In the genomic region with DNA sequence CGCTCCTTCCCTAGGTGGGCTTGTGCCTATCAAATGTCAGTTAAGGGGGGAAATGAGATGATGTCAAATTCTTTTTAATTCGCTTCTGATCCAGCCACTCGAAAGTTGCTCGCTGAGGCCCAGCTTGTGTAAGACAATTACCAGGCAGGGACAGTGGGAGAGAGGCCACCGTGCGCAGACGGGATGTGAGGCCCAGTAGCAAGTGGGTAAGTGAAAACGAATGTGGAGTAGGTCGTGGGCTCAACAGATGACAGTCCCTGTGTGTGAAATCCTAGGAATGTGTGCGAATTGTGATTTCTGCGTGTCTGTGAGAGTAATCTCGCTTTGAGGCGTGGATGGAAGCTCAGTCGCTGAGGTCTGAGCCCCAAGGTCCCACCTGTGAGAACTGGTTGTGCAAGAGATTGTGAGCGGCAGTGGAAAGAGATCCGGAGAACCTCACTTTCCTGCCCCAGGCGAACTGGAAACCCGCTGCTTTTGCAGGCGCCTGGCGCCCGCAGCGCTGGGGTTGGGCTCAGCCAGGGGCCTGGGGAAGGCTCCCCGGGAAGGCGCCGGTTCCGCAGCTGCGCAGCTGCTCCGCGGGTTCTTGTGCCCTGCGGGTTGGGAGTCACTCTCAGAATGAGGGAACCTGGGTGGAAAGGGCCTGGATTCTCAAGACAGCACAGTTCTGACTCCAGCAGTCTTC, we compare ENCODE assay signal across 14 mouse cellular contexts. TPM values are rescaled to one million over a fixed set of nuclear protein-coding genes. Genes with fewer than 3 reads are reported as not detected.
A peak's percentile ranks its signal among the peaks of the same experiment; 100 is the strongest.
DNase-seq lines count a peak whose midpoint lies in the region; ATAC-seq and TF ChIP-seq lines count a peak whose summit lies in the region.
"Had no signal": no experiment of that assay in that cellular context is flagged by ENCODE, and none has a peak within 500 bp of the region (broad histone marks: within the 10 kb centered on the region; RNA-seq: fewer than 3 reads in every experiment).

No protein-coding gene starts in this region.

- TF ChIP-seq CTCF in lung, embryonic 14.5 days (IDR thresholded peaks at IDR 0.05; ENCODE audit: low read depth): no peak

- TF ChIP-seq POLR2A in limb, embryonic 14.5 days (IDR thresholded peaks at IDR 0.05; ENCODE audit: borderline replicate concordance, extremely low read depth, insufficient read depth, insufficient read length): no peak

- peaks cover 97% of the 10 kb centered on the region for H3K27me3 ChIP-seq in heart, embryonic 10.5 days (ENCODE audit: insufficient read depth, poor library complexity, severe bottlenecking)
- peaks cover 98% of the 10 kb centered on the region for H3K27me3 ChIP-seq in lung, embryonic 14.5 days (ENCODE audit: insufficient read depth, low read length)
- peaks cover 98% of the 10 kb centered on the region for H3K27me3 ChIP-seq in embryonic facial prominence, embryonic 14.5 days (replicated peaks; ENCODE audit: control insufficient read depth, insufficient read depth, low read length)
- peaks cover 95% of the 10 kb centered on the region for H3K27me3 ChIP-seq in limb, embryonic 14.5 days (ENCODE audit: control insufficient read depth, insufficient read depth, low read length)

- peak overlapping the region; percentile 62 for H3K4me3 ChIP-seq in heart, embryonic 10.5 days
- H3K4me3 ChIP-seq in lung, embryonic 14.5 days (ENCODE audit: low read depth, low read length): peak overlapping the region; percentile 4
- H3K4me3 ChIP-seq in embryonic facial prominence, embryonic 14.5 days (ENCODE audit: low read depth, low read length): no peak overlapping the region; the same call in 1 of the 2 replicates
- peak overlapping the region; percentile 10 for H3K4me3 ChIP-seq in limb, embryonic 14.5 days (replicated peaks; ENCODE audit: low read length)
- H3K4me3 ChIP-seq: hindbrain, embryonic 13.5 days had no signal

- peaks cover 3% of the 10 kb centered on the region; the same call in 1 of the 2 replicates for H3K36me3 ChIP-seq in heart, embryonic 10.5 days
- no peaks in the 10 kb centered on the region for H3K36me3 ChIP-seq in lung, embryonic 14.5 days (ENCODE audit: insufficient read depth)
- H3K36me3 ChIP-seq in embryonic facial prominence, embryonic 14.5 days (ENCODE audit: control insufficient read depth, insufficient read depth, low read length): no peaks in the 10 kb centered on the region
- H3K36me3 ChIP-seq in limb, embryonic 14.5 days (ENCODE audit: control insufficient read depth, insufficient read depth, low read length): no peaks in the 10 kb centered on the region
- H3K36me3 ChIP-seq: hindbrain, embryonic 13.5 days had no signal

- H3K9me3 ChIP-seq in heart, embryonic 10.5 days: no peaks in the 10 kb centered on the region
- no peaks in the 10 kb centered on the region for H3K9me3 ChIP-seq in lung, embryonic 14.5 days (ENCODE audit: low read depth, low read length)
- no peaks in the 10 kb centered on the region for H3K9me3 ChIP-seq in embryonic facial prominence, embryonic 14.5 days (ENCODE audit: control insufficient read depth, low read length)
- no peaks in the 10 kb centered on the region for H3K9me3 ChIP-seq in limb, embryonic 14.5 days (ENCODE audit: control insufficient read depth, low read length)
- H3K9me3 ChIP-seq: hindbrain, embryonic 13.5 days had no signal

- peak; percentile 73 for DNase-seq in heart, embryonic 10.5 days (ENCODE audit: low spot score)
- no peak for DNase-seq in heart, postnatal 4 days
- peak; percentile 63 for DNase-seq in lung, embryonic 14.5 days
- no peak for DNase-seq in lung, postnatal 14 days
- DNase-seq in embryonic facial prominence, embryonic 14.5 days (ENCODE audit: low spot score): peak; percentile 46
- DNase-seq in limb, embryonic 14.5 days (ENCODE audit: low spot score): no peak
- no peak for DNase-seq in cerebellum, adult 11-12 months
- DNase-seq: adrenal gland, postnatal 14 days; kidney, postnatal 25 days; lung, adult 18-20 months; spleen, adult 18-20 months; thymus, adult 2 months had no signal

- peak overlapping the region; percentile 91 for H3K27ac ChIP-seq in heart, embryonic 10.5 days
- H3K27ac ChIP-seq in lung, embryonic 14.5 days (ENCODE audit: low read depth): no peak overlapping the region
- no peak overlapping the region for H3K27ac ChIP-seq in embryonic facial prominence, embryonic 14.5 days (replicated peaks; ENCODE audit: low read depth, low read length)
- H3K27ac ChIP-seq in limb, embryonic 14.5 days (replicated peaks; ENCODE audit: low read depth, low read length): no peak overlapping the region
- H3K27ac ChIP-seq: hindbrain, embryonic 13.5 days had no signal

- no peak overlapping the region for H3K9ac ChIP-seq in lung, embryonic 14.5 days
- H3K9ac ChIP-seq in embryonic facial prominence, embryonic 14.5 days (ENCODE audit: low read depth, low read length): no peak overlapping the region
- 0 out of 2 replicates have a peak overlapping the region, but pooled peaks have one; percentile 8 for H3K9ac ChIP-seq in limb, embryonic 14.5 days (ENCODE audit: low read depth, low read length, severe bottlenecking)
- H3K9ac ChIP-seq: hindbrain, embryonic 13.5 days had no signal

- WGBS in heart, embryonic 10.5 days: 3% methylated on average over 30 of the region's 30 CpGs
- 3% methylated on average over 30 of the region's 30 CpGs for WGBS in lung, embryonic 14.5 days
- 3% methylated on average over 23 of the region's 30 CpGs for WGBS in embryonic facial prominence, embryonic 14.5 days
- 5% methylated on average over 30 of the region's 30 CpGs for WGBS in limb, embryonic 14.5 days

- H3K4me1 ChIP-seq in heart, embryonic 10.5 days: peaks cover 57% of the 10 kb centered on the region
- no peaks in the 10 kb centered on the region for H3K4me1 ChIP-seq in lung, embryonic 14.5 days (ENCODE audit: insufficient read depth)
- H3K4me1 ChIP-seq in embryonic facial prominence, embryonic 14.5 days (ENCODE audit: control insufficient read depth, insufficient read depth, low read length): no peaks in the 10 kb centered on the region
- peaks cover 31% of the 10 kb centered on the region for H3K4me1 ChIP-seq in limb, embryonic 14.5 days (ENCODE audit: control insufficient read depth, insufficient read depth, low read length)

- no peak for ATAC-seq in lung, embryonic 14.5 days (ENCODE audit: insufficient read depth)
- no peak for ATAC-seq in embryonic facial prominence, embryonic 14.5 days (ENCODE audit: low read depth)
- ATAC-seq in limb, embryonic 14.5 days (ENCODE audit: low FRiP score, low read depth): no peak

- no peak overlapping the region for H3K4me2 ChIP-seq in lung, embryonic 14.5 days
- H3K4me2 ChIP-seq in embryonic facial prominence, embryonic 14.5 days (ENCODE audit: low read depth, low read length): peak overlapping the region; percentile 25
- H3K4me2 ChIP-seq in limb, embryonic 14.5 days (replicated peaks; ENCODE audit: low read depth, low read length, severe bottlenecking): peak overlapping the region; percentile 23; the same call in 1 of the 2 replicates
- H3K4me2 ChIP-seq: hindbrain, embryonic 13.5 days had no signal

RNA-seq across cellular contexts. Expression of gene Hand1, which starts 0.8 kb away (rescaled TPM):
- polyA plus RNA-seq in heart, embryonic 10.5 days (2016; fragmentation: Nextera tagmentation; extraction: Ambion mirVana): 95.3 and 106 TPM in 2 replicates
- total RNA-seq in heart, postnatal 4 days (2021): under 1 TPM; 0.74 to 0.81 TPM
- polyA plus RNA-seq in lung, embryonic 14.5 days (2014; fragmentation: Nextera tagmentation; extraction: Ambion mirVana): not detected in 2 replicates
- polyA plus RNA-seq in embryonic facial prominence, embryonic 14.5 days (2014; fragmentation: Nextera tagmentation; extraction: Ambion mirVana): 1.6 and 1.7 TPM in 2 replicates
- 2.2 and 2.6 TPM in 2 replicates for polyA plus RNA-seq in limb, embryonic 14.5 days (2012; rRNA removed)
- polyA plus RNA-seq in limb, embryonic 14.5 days (2014; fragmentation: Nextera tagmentation; extraction: Ambion mirVana): 1.6 and 1.7 TPM in 2 replicates
- total RNA-seq: left cerebral cortex, adult 18-20 months had no signal
- polyA plus RNA-seq: hindbrain, embryonic 13.5 days had no signal

RNA-seq across cellular contexts. Expression of gene Sap30l, which starts 32.0 kb away (rescaled TPM):
- polyA plus RNA-seq in heart, embryonic 10.5 days (2016; fragmentation: Nextera tagmentation; extraction: Ambion mirVana): 8.8 and 12.2 TPM in 2 replicates
- 10 to 100 TPM; 31.9 to 36.7 TPM for total RNA-seq in heart, postnatal 4 days (2021)
- 15.9 and 16.7 TPM in 2 replicates for polyA plus RNA-seq in lung, embryonic 14.5 days (2014; fragmentation: Nextera tagmentation; extraction: Ambion mirVana)
- 14.2 and 16.3 TPM in 2 replicates for polyA plus RNA-seq in embryonic facial prominence, embryonic 14.5 days (2014; fragmentation: Nextera tagmentation; extraction: Ambion mirVana)
- 27.3 and 31.4 TPM in 2 replicates for polyA plus RNA-seq in limb, embryonic 14.5 days (2012; rRNA removed)
- polyA plus RNA-seq in limb, embryonic 14.5 days (2014; fragmentation: Nextera tagmentation; extraction: Ambion mirVana): 20.7 and 21.7 TPM in 2 replicates

Comparison
In these comparisons a context has a peak if more than half of its experiments do, and no peak if none do; other contexts are left out.
1. DNase-seq: peak in heart, embryonic 10.5 days (single experiment), lung, embryonic 14.5 days (single experiment) and embryonic facial prominence, embryonic 14.5 days (single experiment); none in heart, postnatal 4 days (single experiment), lung, postnatal 14 days (single experiment), limb, embryonic 14.5 days (single experiment) and cerebellum, adult 11-12 months (single experiment).
2. RNA of gene Hand1, which starts 0.8 kb away (polyA plus RNA-seq): 95.3 to 106 TPM in heart, embryonic 10.5 days; 1.6 to 2.6 TPM in limb, embryonic 14.5 days, 1.6 to 1.7 TPM in embryonic facial prominence, embryonic 14.5 days and not detected in lung, embryonic 14.5 days; every median in the first group is over 10 times any median in the second.